Mouse (Mus musculus) left cerebral cortex, adult 9 months (tissue): ENCODE results near the gene Wnt10b.
"Not testable (repeated sequence)": the region's sequence is repeated elsewhere in the genome, so short reads cannot be mapped to it uniquely, and the experiment has no call there.

ENCODE experiments used
- DNase-seq, 2 experiments: peaks; one replicate each; pipeline ENCODE4 v3.0.0; 2022; ENCODE audit warnings: low spot score in 2 of 2

Wnt10b gene

GRCm38 (mm10) chr15:98777762-98778161 is at the start of gene Wnt10b:
Wnt10b (minus strand) TSS chr15:98778150.
- DNase-seq, result no peak

DNA sequence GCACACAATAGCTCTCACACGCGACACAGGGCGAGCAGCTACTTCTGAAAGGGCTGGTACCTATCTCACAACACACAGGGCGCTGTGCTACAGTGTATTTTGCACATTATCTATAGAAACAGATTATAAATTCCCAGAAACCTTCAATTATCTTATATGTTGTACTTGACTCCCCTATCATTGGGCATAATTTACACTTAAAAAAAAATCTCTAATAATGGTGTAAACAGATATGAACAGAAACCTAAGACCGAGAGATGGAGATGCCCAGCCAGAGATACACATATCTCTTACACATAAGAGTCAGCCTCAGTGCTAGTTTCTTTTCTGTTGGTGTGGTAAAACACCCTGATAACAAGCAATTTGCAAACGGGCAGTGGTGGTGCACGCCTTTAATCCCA is 49.7 kb upstream of the Wnt10b start:
- no peak for DNase-seq

DNA sequence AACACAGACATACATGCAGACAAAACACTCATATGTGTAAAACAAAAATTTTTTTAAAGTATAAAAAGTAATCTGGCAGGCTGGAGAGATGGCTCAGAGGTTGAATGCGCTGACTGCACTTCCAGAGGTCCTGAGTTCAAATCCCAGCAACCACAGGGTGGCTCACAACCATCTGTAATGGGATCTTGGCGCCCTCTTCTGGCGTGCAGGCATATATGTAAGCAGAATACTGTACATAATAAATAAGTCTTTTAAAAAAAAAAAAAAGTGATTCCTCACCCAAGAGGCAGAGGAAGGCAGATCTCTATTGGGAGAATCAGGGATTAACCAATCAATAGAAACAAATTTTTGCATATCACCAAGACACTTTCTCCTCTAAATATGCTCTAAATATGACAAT is 45.5 kb upstream of the Wnt10b start:
- DNase-seq, result no peak

GRCm38 (mm10) chr15:98822147-98822546 is 44.2 kb upstream of the Wnt10b start:
- no peak for DNase-seq

- DNase-seq, result peak in 1 of 2 experiments; percentile 34
Measured at GRCm38 (mm10) chr15:98821403-98821802, 43.5 kb upstream of the Wnt10b start.

GRCm38 (mm10) chr15:98820937-98821336 is 43.0 kb upstream of the Wnt10b start:
- DNase-seq, result no peak

DNA sequence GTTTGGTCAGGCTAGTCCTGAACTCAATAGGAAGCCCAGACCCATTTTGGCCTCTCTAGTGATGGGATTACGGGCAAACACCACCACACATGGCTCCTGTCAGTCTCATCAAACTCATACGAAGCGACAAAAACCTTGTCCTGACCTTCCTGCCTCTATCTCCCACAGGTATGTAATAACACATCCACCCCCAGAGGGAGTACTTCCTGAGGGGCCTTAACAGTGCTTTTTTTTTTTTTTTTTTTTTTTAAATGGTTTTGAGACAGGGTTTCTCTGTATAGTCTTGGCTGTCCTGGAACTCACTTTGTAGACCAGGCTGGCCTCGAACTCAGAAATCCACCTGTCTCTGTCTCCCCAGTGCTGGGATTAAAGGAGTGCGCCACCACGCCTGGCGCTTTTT is 40.2 kb upstream of the Wnt10b start:
- DNase-seq, result no peak

DNA sequence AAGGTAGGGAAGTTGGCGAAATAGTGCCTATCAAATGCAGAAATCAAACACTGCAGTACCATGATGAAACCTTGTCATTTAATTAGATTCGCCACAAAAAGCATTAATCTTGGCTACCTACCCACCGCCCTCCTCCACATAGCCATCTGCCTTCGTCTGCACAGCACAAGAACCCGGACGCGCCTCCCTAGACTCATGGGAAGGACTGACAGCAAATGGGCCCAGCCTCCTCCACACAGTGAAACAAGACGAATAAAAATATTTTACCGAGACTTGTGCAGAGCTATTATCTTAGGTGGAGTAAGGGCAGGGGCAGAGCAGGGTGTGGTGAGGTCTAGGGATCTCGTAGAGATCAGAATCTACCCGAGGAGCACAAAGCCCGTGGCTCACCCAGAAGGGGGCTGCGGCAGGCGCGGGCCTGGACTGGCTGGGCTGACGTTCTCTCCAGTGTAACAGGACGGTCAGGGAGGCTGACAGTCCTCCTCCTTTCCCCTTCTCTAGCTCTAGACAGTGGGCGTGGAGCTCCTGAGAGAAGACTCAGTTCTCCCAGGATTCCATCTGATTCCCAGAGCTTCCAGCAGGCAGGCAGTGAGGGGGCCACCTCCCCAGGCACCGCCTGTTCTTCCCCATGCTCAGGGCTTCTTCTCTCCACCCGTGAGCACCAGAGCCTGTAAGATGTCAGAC is 34.9 kb upstream of the Wnt10b start:
- DNase-seq, result peak in 1 of 2 experiments; percentile 83

DNA sequence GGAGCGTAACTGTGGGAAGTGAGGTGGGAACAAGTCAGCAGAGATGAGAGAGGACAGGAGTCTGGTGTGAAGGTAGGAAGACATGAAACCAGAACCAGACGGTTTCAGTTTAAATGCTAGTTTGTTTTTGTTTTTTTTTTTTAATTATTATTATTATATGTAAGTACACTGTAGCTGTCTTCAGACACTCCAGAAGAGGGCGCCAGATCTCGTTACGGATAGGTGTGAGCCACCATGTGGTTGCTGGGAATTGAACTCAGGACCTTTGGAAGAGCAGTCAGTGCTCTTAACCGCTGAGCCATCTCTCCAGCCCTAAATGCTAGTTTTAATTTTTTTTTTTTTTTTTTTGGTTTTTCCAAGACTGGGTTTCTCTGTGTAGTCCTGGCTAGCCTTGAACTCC is 32.3 kb upstream of the Wnt10b start:
- DNase-seq, result not testable (repeated sequence)

DNA sequence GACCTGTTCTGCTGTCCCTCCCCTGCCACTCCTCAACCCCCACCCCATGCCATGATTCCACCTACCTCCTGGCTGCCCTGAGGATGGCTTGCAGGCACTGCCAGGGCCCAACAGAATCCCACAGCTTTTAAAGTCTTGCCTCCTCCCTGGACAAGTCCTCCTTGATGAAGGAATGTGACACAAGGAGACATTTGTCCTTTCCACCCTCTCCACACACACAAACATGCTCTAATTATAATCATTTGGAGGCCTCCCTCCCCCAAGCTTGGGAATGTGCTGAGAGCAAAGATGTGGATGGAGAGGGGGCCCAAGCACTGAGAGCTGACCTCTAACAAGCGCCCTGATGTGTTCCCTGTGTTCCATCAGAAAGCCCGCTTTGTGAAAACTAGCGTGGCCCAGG is 31.4 kb upstream of the Wnt10b start, which contains the start of gene Ddn:
TSS of gene Ddn (minus strand) at position 101 of the 400 bp plus-strand sequence.
- no peak for DNase-seq

DNA sequence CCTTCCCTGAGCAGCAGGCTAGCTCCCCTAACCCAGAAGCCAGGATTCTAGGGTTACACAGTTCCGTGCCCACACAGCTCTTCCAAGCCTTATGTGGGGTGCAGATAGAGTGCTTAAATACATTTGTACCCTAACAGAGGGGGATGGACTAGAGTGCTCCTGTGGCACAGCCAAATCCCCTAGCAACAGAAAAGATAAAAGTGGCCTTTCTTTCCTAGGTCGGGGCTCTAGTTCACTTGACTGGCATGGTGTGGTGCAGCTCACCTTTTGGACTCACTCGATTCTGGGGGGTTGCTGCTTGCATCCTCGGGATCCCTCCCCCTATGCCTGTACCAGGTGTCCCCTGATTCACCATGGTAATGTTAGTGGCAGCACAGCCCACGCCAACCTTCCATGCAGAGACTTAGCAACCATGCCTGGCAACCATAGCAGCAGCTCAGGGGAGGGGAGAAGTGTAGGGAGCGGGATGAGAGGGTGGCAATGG is 30.7 kb upstream of the Wnt10b start:
- DNase-seq, result peak; percentile 89 to 92

DNA sequence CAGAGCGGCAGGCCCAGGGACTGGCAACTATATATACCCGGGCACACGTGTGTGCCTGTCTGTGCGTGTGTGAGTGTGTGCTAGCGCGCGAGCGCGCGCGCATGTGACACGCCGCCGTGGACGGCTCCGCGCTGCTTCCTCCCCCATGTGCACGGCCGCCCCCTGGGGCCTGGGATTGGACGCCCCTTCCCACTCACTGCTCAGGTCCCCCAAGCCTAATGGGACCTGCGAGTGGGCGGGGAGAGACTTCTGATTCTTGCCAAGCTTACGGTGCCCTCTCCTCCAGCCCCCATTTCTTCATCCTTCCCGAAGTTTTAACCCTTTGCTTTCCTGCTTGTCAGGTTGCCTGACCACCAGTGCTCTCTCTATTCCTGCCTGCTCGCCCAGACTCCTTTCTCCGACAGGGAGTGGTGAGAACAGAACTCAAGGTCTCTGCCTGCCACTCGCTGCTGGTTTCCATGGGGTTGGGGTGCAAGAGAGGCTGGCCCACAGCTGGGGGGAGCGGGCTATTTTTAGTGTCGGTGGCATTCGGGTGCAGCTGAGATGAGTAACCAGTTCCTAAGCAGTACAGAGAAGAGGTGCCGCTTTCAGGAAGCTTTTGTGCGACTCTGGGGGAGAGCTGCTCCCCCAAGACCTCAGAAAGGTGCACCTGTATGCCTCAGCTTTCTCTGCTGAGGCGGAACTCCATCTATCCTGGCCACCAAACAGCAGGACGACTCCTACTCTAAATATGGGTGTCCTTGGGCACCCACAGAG is 30.1 kb upstream of the Wnt10b start:
- DNase-seq, result peak; percentile 82 to 83

DNA sequence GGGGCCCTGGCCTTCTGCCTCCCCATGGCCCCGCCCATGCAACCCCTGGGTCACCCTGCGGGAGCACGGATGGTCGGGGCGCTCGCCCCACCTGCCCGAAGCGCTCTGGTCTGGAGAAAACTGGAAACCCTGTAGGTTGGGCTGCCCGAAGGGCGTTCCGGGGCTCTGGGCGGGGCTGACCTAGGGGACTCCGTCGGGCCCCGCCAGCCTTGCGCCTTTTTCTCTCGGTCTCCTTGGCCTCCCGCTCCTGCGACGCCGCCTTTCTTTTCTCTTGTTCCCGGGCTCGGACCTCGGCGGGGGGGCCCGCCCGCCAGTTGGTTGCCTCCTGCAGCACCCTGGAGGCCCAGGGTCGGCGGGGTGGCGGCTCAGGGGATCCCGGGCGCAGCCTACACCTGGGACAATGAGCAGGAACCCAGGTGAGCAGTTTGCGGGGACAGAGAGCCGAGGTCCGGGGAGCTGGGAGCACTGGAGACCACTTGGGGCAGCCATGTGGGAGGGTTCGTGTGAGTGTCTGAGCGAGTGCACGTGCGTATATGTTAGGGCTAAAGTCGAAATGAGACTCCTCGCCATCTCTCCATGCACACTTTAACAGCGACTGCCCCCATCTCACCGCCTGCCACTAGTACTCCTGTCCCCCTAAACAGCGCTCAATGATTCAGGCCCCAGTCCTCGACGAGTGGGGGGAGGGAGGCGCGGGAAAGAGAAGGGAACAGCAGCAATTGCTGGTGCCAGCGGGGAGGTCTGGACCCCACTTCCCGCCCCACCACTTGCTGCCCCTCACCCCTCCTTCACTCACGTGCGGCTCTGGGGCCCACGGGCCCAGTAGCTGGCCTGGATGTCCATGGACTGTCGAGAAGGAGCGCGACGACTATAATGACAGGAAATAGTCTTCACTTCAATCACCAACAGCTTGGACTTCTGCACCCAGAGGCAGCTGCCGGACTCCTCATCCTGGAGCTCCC is 29.1 kb upstream of the Wnt10b start:
- peak in 1 of 2 experiments; percentile 38 for DNase-seq

DNA sequence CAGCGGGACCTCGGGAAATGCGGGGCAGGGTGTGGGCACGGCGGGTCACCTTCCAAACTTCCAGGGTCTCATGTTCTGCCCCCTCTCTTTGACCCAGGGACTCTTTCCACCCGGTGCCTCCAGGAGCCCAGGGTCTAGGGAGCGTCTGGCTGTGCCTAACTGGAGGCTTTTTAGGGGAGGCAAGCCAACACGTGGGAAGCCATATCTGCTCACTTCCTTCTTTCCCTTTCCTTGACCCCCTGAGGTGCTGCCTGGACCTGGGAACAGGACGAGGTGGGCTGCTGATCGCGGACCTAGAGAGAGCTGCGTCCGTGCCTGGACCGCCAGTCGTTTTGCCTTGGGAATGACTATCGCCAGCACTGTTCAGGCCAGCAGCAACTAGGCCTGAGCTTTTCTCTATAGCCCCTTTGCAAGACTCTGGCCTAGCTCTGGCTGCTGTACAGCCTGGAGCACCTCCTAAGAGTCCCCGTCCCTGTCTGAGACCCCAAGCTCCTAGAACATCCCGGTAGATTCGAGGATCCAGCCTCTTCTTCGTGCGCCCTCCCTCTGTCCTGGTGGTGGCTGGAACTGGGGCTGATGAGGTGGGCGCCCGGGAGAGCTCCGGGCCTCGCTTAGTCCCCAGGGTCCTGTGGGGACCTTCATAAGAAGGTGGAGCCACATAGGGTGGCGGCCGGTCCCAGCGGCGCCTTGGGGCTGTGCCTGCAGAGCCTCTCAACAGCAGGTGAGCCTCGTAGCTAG is 28.3 kb upstream of the Wnt10b start:
- DNase-seq, result no peak

DNA sequence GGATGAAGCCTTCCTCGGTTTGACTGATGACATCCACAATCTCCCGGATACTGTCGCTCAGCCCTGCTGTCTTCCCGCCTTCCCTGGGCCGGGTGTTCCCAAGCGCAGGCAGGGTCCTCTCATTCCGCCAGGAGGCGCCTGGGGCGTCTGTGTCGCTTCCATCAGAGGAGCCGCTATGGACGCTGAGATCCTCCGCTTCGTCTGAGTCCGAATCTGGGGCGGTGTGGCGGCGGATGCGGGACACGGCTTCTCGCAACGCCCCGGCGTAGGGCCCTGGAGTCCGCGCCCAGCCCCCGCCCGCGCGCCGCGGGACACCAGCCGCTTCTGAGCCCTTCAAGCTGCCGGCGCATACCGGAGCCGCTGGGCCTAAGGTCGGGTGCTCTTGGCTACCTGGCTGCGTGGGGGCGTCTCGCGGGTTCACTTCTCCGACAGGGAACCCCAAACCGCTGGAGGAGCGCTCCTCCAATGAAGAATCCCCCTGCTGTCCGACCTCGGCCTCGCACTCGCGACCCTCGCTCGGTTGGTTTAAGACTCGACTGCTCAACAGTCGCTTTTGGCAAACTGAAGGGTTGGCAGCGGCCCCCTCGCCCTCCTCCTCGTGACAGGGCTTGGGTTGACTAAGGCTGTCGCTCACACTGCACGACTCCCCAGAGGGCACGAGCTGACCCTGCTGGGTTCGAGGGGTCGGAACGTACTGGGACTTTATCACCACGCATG is 27.5 kb upstream of the Wnt10b start:
- DNase-seq, result peak in 1 of 2 experiments; percentile 81

GRCm38 (mm10) chr15:98804054-98804453 is 26.1 kb upstream of the Wnt10b start:
- peak; percentile 76 to 94 for DNase-seq

DNA sequence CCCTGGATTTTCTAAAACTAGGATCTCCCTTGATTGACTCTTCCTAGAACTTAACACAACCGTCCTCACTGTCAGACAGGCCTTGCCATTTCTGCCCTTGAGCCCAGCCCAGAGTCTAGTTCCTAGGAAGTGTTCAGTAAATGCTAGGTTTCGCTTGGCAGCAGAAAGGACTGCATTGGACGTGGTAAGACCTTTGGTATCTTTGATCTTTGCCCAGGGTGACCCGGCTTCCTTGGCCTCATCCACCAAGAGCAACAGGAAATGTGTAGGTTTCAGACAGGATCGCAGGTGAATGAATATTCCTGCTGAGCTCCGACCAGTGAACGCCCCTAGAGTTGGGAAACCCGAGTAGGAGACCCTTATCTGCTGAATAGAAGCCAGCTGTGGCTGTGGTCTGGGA is 25.0 kb upstream of the Wnt10b start:
- DNase-seq, result no peak

DNA sequence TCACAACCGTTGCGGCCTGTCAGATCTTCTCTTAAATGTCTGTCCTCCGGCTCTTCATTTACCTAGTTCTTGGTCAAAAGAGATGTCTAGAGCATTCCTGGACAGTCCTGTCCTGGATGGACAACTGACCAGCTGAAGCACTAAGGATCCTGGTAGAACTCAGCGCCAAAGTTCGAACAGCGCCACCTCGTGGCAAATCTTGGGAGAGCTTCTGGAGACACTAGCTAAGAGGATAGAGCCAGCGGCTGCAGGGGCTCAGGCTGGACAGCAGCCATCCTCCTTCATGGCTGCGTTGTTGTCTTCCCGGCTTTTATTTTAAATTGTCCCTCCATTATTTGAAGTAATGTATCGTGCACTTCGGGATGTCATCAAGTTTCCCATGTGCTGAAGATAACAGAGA is 21.4 kb upstream of the Wnt10b start:
- peak in 1 of 2 experiments; percentile 80 for DNase-seq

DNA sequence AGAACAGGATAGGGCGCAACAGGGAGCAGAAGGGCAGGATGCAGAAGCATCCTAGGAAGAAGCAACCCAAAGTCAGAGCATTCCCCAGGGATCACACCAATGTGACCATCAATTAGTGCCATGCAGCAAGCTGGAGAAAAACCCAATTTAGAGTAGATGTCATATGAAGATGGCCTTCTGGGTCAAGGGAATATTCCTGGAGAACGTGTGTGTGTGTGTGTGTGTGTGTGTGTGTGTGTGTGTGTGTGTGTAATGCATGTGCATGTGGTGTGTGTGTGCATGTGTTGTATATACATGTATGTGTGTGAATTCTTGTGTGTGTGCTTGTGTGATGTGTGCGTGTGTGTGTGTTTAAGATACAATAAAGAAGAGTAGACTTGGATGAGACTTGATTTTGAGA is 21.0 kb upstream of the Wnt10b start:
- DNase-seq, result no peak

GRCm38 (mm10) chr15:98797835-98798492 is 20.0 kb upstream of the Wnt10b start:
- no peak for DNase-seq
